ENCODE assay signal across 9 mouse cellular contexts in the genomic region with DNA sequence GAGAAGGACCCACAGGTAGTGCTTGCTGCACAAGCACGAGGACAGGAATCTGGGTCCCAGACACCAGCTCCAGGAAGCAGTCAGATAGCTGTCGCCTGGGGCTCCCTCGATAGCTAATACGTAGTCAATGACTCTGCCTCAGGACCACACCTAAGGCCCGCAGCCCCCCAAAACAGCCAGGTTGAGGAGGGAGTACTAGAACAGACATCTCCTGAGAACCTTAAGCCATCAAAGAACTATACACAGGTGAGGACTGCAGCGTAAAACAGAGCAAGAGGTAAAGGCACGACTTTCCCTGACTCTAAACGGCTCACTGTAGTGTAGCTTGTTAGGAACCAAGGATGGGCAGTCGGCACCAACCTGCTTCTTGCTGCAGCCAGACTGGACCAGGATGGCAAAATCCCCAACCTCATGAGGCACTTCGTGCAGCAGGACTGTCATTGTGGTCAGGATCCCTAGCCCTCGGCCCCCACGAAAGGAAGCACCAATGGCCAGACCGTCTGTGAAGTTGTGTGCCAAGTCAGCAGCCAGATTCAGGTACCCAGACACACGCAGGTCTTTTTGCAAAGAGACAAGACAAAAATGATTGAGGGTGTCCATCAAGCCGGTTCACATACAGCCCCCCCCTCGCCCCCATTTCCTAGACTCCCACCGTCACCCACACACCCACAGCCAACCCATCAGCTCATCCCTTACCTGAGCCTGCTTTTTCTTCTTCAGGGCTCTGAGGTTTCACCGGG. TPM values are rescaled to one million over a fixed set of nuclear protein-coding genes. Genes with fewer than 3 reads are reported as not detected.
A peak's percentile ranks its signal among the peaks of the same experiment; 100 is the strongest.
DNase-seq lines count a peak whose midpoint lies in the region; ATAC-seq and TF ChIP-seq lines count a peak whose summit lies in the region.
"Had no signal": no experiment of that assay in that cellular context is flagged by ENCODE, and none has a peak within 500 bp of the region (broad histone marks: within the 10 kb centered on the region; RNA-seq: fewer than 3 reads in every experiment).

No protein-coding gene starts in this region.

- peaks cover 13% of the 10 kb centered on the region for H3K36me3 ChIP-seq in lung, postnatal 0 days (ENCODE audit: insufficient read depth, low read length)
- H3K36me3 ChIP-seq in intestine, embryonic 16.5 days (ENCODE audit: control insufficient read depth, insufficient read depth, low read length) = peaks cover 18% of the 10 kb centered on the region; the same call in 1 of the 2 replicates
- H3K36me3 ChIP-seq in neural tube, embryonic 14.5 days (ENCODE audit: control insufficient read depth, insufficient read depth, low read length) = peaks cover 13% of the 10 kb centered on the region

- H3K27ac ChIP-seq in lung, postnatal 0 days (ENCODE audit: low read length) = no peak overlapping the region
- H3K27ac ChIP-seq in intestine, embryonic 16.5 days (ENCODE audit: low read length) = no peak overlapping the region
- no peak overlapping the region; the same call in 1 of the 2 replicates for H3K27ac ChIP-seq in neural tube, embryonic 14.5 days (ENCODE audit: low read depth, low read length)

- 86% methylated on average over 18 of the region's 18 CpGs for WGBS in lung, postnatal 0 days
- WGBS in intestine, embryonic 16.5 days = 90% methylated on average over 18 of the region's 18 CpGs
- 88% methylated on average over 18 of the region's 18 CpGs for WGBS in neural tube, embryonic 14.5 days

- no peak for ATAC-seq in lung, postnatal 0 days
- ATAC-seq in intestine, embryonic 16.5 days = no peak
- no peak for ATAC-seq in neural tube, embryonic 14.5 days (ENCODE audit: low read depth)

- 0 out of 2 replicates have a peak overlapping the region, but pooled peaks have one; percentile 8 for H3K9ac ChIP-seq in lung, postnatal 0 days (replicated peaks; ENCODE audit: low read depth)
- peak overlapping the region; percentile 94; the same call in 1 of the 2 replicates for H3K9ac ChIP-seq in intestine, embryonic 16.5 days (ENCODE audit: low read depth, low read length)
- no peak overlapping the region for H3K9ac ChIP-seq in neural tube, embryonic 14.5 days (replicated peaks; ENCODE audit: low read depth, low read length)

- TF ChIP-seq CTCF in lung, postnatal 0 days (IDR thresholded peaks at IDR 0.05) = no peak

- intact Hi-C loops in left cerebral cortex, postnatal 10 days (cut with DNase I) = no loop called here
- intact Hi-C loops in left cerebral cortex, postnatal 14 days (cut with DNase I) = no loop called here

- no peak for TF ChIP-seq EP300 in lung, postnatal 0 days (IDR thresholded peaks at IDR 0.05)

- H3K4me2 ChIP-seq in lung, postnatal 0 days (replicated peaks; ENCODE audit: low read depth, low read length) = no peak overlapping the region
- peak overlapping the region; percentile 94; the same call in 1 of the 2 replicates for H3K4me2 ChIP-seq in intestine, embryonic 16.5 days (ENCODE audit: low read depth, low read length)
- H3K4me2 ChIP-seq in neural tube, embryonic 14.5 days (ENCODE audit: low read depth, low read length) = peak overlapping the region; percentile 89

- no peaks in the 10 kb centered on the region for H3K9me3 ChIP-seq in lung, postnatal 0 days (ENCODE audit: low read length)
- H3K9me3 ChIP-seq in intestine, embryonic 16.5 days (ENCODE audit: control insufficient read depth, low read length) = no peaks in the 10 kb centered on the region
- H3K9me3 ChIP-seq in neural tube, embryonic 14.5 days (ENCODE audit: control insufficient read depth, low read length) = no peaks in the 10 kb centered on the region

- H3K4me1 ChIP-seq in lung, postnatal 0 days (ENCODE audit: insufficient read depth, low read depth, low read length) = peaks cover 40% of the 10 kb centered on the region
- H3K4me1 ChIP-seq in intestine, embryonic 16.5 days (ENCODE audit: control insufficient read depth, insufficient read depth, low read length) = peaks cover 56% of the 10 kb centered on the region
- H3K4me1 ChIP-seq in neural tube, embryonic 14.5 days (ENCODE audit: control insufficient read depth, insufficient read depth, low read length) = peaks cover 52% of the 10 kb centered on the region

- peak; percentile 5 for DNase-seq in adrenal gland, postnatal 14 days
- DNase-seq in adrenal gland, adult 8-10 months = no peak
- DNase-seq in lung, postnatal 0 days (ENCODE audit: low spot score) = no peak
- DNase-seq in lung, postnatal 14 days = no peak
- DNase-seq in left cerebral cortex, postnatal 10 days (ENCODE audit: extremely low spot score in 1 of 2, low spot score in 2 of 2) = no peak
- DNase-seq in left cerebral cortex, postnatal 14 days (ENCODE audit: low spot score in 2 of 2) = no peak
- DNase-seq: lung, postnatal 36 days had no signal

- H3K4me3 ChIP-seq in lung, postnatal 0 days (ENCODE audit: low read depth, low read length) = no peak overlapping the region
- H3K4me3 ChIP-seq in intestine, embryonic 16.5 days (ENCODE audit: low read length) = peak overlapping the region; percentile 79
- H3K4me3 ChIP-seq in neural tube, embryonic 14.5 days (ENCODE audit: low read depth, low read length) = peak overlapping the region; percentile 85; the same call in 1 of the 2 replicates

- no peaks in the 10 kb centered on the region for H3K27me3 ChIP-seq in lung, postnatal 0 days (replicated peaks; ENCODE audit: insufficient read depth, low read length)
- H3K27me3 ChIP-seq in intestine, embryonic 16.5 days (replicated peaks; ENCODE audit: control insufficient read depth, insufficient read depth, low read length) = no peaks in the 10 kb centered on the region
- H3K27me3 ChIP-seq in neural tube, embryonic 14.5 days (ENCODE audit: control insufficient read depth, insufficient read depth, low read length) = no peaks in the 10 kb centered on the region

RNA-seq across cellular contexts. Expression of a gene that starts 1.5 kb away (rescaled TPM):
- 207 and 212 TPM in 2 replicates for total RNA-seq in adrenal gland, postnatal 14 days (2021)
- 100 to 1,000 TPM; 249 to 289 (median 271) TPM for total RNA-seq in adrenal gland, adult 8-10 months (2022)
- 57.9 and 59.8 TPM in 2 replicates for polyA plus RNA-seq in lung, postnatal 0 days (2015; fragmentation: Nextera tagmentation; extraction: Ambion mirVana)
- 66.0 and 66.7 TPM in 2 replicates for polyA plus RNA-seq in intestine, embryonic 16.5 days (2015; fragmentation: Nextera tagmentation; extraction: Ambion mirVana)
- 70.1 and 72.1 TPM in 2 replicates for polyA plus RNA-seq in neural tube, embryonic 14.5 days (2014; fragmentation: Nextera tagmentation; extraction: Ambion mirVana)
- total RNA-seq in left cerebral cortex, postnatal 10 days (2021) = 10 to 100 TPM; 29.7 to 32.0 TPM
- 10 to 100 TPM; 27.7 to 30.1 TPM for total RNA-seq in left cerebral cortex, postnatal 14 days (2021)

RNA-seq across cellular contexts. Expression of a gene that starts 2.2 kb away (rescaled TPM):
- total RNA-seq in adrenal gland, postnatal 14 days (2021) = 127 and 161 TPM in 2 replicates
- total RNA-seq in adrenal gland, adult 8-10 months (2022) = 100 to 1,000 TPM; 176 to 248 (median 200) TPM
- 130 and 131 TPM in 2 replicates for polyA plus RNA-seq in lung, postnatal 0 days (2015; fragmentation: Nextera tagmentation; extraction: Ambion mirVana)
- 171 and 176 TPM in 2 replicates for polyA plus RNA-seq in intestine, embryonic 16.5 days (2015; fragmentation: Nextera tagmentation; extraction: Ambion mirVana)
- 77.9 and 90.8 TPM in 2 replicates for polyA plus RNA-seq in neural tube, embryonic 14.5 days (2014; fragmentation: Nextera tagmentation; extraction: Ambion mirVana)
- 100 to 1,000 TPM in 1 of 2 experiments, 10 to 100 TPM in 1; 90.7 to 101 TPM for total RNA-seq in left cerebral cortex, postnatal 10 days (2021)
- 10 to 100 TPM; 95.3 to 99.9 TPM for total RNA-seq in left cerebral cortex, postnatal 14 days (2021)

RNA-seq across cellular contexts. Expression of a gene that starts 2.3 kb away (rescaled TPM):
- 54.5 and 66.6 TPM in 2 replicates for total RNA-seq in adrenal gland, postnatal 14 days (2021)
- total RNA-seq in adrenal gland, adult 8-10 months (2022) = 10 to 100 TPM; 54.8 to 70.9 (median 62.7) TPM
- polyA plus RNA-seq in lung, postnatal 0 days (2015; fragmentation: Nextera tagmentation; extraction: Ambion mirVana) = 35.0 and 35.7 TPM in 2 replicates
- polyA plus RNA-seq in intestine, embryonic 16.5 days (2015; fragmentation: Nextera tagmentation; extraction: Ambion mirVana) = 37.6 and 38.4 TPM in 2 replicates
- polyA plus RNA-seq in neural tube, embryonic 14.5 days (2014; fragmentation: Nextera tagmentation; extraction: Ambion mirVana) = 29.1 and 30.8 TPM in 2 replicates
- total RNA-seq in left cerebral cortex, postnatal 10 days (2021) = 10 to 100 TPM; 74.8 to 78.7 TPM
- 10 to 100 TPM; 81.7 to 86.7 TPM for total RNA-seq in left cerebral cortex, postnatal 14 days (2021)

RNA-seq across cellular contexts. Expression of a gene that starts 4.8 kb away (rescaled TPM):
- 36.6 and 42.5 TPM in 2 replicates for total RNA-seq in adrenal gland, postnatal 14 days (2021)
- total RNA-seq in adrenal gland, adult 8-10 months (2022) = 10 to 100 TPM; 42.7 to 84.4 (median 60.7) TPM
- polyA plus RNA-seq in lung, postnatal 0 days (2015; fragmentation: Nextera tagmentation; extraction: Ambion mirVana) = 18.8 and 19.1 TPM in 2 replicates
- polyA plus RNA-seq in intestine, embryonic 16.5 days (2015; fragmentation: Nextera tagmentation; extraction: Ambion mirVana) = 9.3 and 12.1 TPM in 2 replicates
- 5.6 and 7.3 TPM in 2 replicates for polyA plus RNA-seq in neural tube, embryonic 14.5 days (2014; fragmentation: Nextera tagmentation; extraction: Ambion mirVana)
- 10 to 100 TPM; 23.2 to 24.9 TPM for total RNA-seq in left cerebral cortex, postnatal 10 days (2021)
- 10 to 100 TPM; 25.3 to 30.8 TPM for total RNA-seq in left cerebral cortex, postnatal 14 days (2021)

RNA-seq across cellular contexts. Expression of a gene that starts 9.9 kb away (rescaled TPM):
- total RNA-seq in adrenal gland, postnatal 14 days (2021) = 1.1 and 2.6 TPM in 2 replicates
- 1 to 10 TPM in 3 of 4 experiments, under 1 TPM in 1; 0.55 to 1.7 (median 1.4) TPM for total RNA-seq in adrenal gland, adult 8-10 months (2022)
- 0.25 and 0.44 TPM in 2 replicates for polyA plus RNA-seq in lung, postnatal 0 days (2015; fragmentation: Nextera tagmentation; extraction: Ambion mirVana)
- polyA plus RNA-seq in intestine, embryonic 16.5 days (2015; fragmentation: Nextera tagmentation; extraction: Ambion mirVana) = 0.20 and 0.45 TPM in 2 replicates
- 3.6 and 4.5 TPM in 2 replicates for polyA plus RNA-seq in neural tube, embryonic 14.5 days (2014; fragmentation: Nextera tagmentation; extraction: Ambion mirVana)
- 10 to 100 TPM; 12.2 to 14.3 TPM for total RNA-seq in left cerebral cortex, postnatal 10 days (2021)
- 10 to 100 TPM; 16.6 to 22.6 TPM for total RNA-seq in left cerebral cortex, postnatal 14 days (2021)
